Mouse (Mus musculus) lung, postnatal 0 days (tissue): ENCODE measurements around the gene Erg.

ENCODE experiments used
- CTCF ChIP-seq: IDR thresholded peaks from 2 replicates; pipeline ENCODE4 v1.5.1; 2016; ENCODE audit warnings: antibody characterized with exemption, mild to moderate bottlenecking
- EP300 ChIP-seq: IDR thresholded peaks from 2 replicates; pipeline ENCODE4 v1.6.1; 2016; ENCODE audit warnings: antibody characterized with exemption, mild to moderate bottlenecking, control low read depth

DNA sequence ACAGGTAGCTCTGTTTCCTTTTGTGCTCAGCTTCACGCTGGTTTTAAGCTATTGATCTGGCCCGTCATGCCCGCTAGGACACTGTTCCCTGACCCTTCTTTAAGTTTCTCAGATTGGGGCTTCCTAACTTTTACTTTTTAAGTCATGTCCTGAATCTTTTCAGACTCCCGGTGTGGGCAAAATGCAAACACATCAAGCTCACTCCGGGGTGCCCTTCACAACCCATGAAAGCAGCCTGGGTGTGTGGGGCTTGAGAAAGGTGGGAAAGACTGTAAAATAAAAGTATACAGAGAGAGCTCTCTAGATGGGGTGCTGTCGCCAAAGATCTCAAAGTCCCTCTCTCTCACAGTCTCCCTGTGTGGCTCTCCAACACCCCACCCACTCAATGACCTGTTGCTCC, 31.3 kb upstream of the Erg start:
- no peak for TF ChIP-seq CTCF
- no peak for TF ChIP-seq EP300
